Mouse (Mus musculus) gastrocnemius, postnatal 25 days (tissue): ENCODE results near the gene Agk. TPM values are rescaled to one million over a fixed set of nuclear protein-coding genes. Genes with fewer than 3 reads are reported as not detected.

Source experiments
- DNase-seq: peaks from one replicate; pipeline ENCODE4 v3.0.0; 2022
- total RNA-seq, 2 experiments: library from RNA; stranded (reverse); gene quantifications; 1 replicate in 1 of 2; 2 replicates in 1 of 2; pipeline ENCODE4 v1.2.3; 2021

Agk gene
- total RNA-seq, 2 experiments from 2014 or later = 7.3 to 7.8 TPM

DNA sequence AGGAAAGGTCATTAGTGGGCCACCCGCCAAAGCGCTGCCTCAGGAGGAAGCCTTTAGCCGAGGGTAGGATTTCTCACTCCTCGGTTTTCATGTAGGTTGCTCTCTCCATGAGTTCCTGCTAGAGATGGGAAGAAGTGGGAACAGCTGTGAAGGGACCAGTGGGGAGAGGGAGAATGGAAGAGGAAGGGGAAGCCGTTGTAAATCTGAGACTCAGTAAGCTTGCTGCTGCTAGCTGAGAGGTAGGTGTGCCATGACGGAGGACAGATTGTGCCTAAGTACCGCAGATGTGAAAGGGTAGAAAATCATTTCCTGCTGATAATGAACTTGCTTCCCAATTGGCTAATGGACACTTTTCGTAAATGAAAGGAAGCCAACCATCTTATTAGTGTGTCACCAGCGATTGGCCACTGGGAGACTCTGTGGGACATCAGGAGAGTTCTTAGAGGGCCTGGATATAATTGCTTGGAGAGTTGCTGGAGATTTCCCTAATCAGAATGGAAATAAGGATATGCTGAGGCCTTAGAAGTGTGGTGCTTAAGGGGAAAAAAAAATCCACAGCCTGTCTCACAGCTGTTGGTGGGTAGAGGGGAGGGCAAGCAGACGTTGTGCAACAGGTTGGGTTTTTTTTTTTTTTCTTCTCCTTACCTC, 118.4 kb downstream of the Agk start:
- DNase-seq = no peak

Other genes with a start within 250 kb of the Agk start
- gene E330009J07Rik, start 111.0 kb downstream of the Agk start, total RNA-seq = 1 to 10 TPM; 1.0 to 2.1 TPM
- not detected for gene Wee2, start 113.9 kb downstream of the Agk start, total RNA-seq
- 10 to 100 TPM; 25.1 to 25.2 TPM for gene Ssbp1, start 146.2 kb downstream of the Agk start, total RNA-seq
- not detected for gene Tas2r137, start 166.1 kb downstream of the Agk start, total RNA-seq
- not detected for gene Tas2r108, start 168.4 kb downstream of the Agk start, total RNA-seq
- not detected for gene Prss37, start 194.3 kb downstream of the Agk start, total RNA-seq
- gene Olfr461, start 229.9 kb downstream of the Agk start, total RNA-seq = not detected
- not detected for gene Olfr460, start 244.3 kb downstream of the Agk start, total RNA-seq